Mouse (Mus musculus): ENCODE data around the gene Ppp1r8. TPM values are rescaled to one million over a fixed set of nuclear protein-coding genes. Genes with fewer than 3 reads are reported as not detected.
A peak's percentile ranks its signal among the peaks of the same experiment; 100 is the strongest.

Ppp1r8 gene
- polyA plus RNA-seq, 1 experiment from 2014 or later: 61.3 TPM

GRCm38 (mm10) chr4:132780288-132780687 is 62.7 kb downstream of the Ppp1r8 start:
- Histone ChIP-seq H3K36me3 (ENCODE audit: control insufficient read depth, insufficient read depth, low read length) (peaks cover 44% of the 10 kb centered on the region), H3K4me2 (ENCODE audit: low read depth, low read length) (no peak overlapping the region), H3K27me3 (replicated peaks; ENCODE audit: control insufficient read depth, insufficient read depth, low read length) (no peaks in the 10 kb centered on the region), H3K4me1 (ENCODE audit: control insufficient read depth, insufficient read depth, low read length) (no peaks in the 10 kb centered on the region), H3K9ac (ENCODE audit: low read depth, low read length) (no peak overlapping the region), H3K27ac (replicated peaks; ENCODE audit: low read depth, low read length) (no peak overlapping the region), H3K9me3 (ENCODE audit: control insufficient read depth, low read length) (no peaks in the 10 kb centered on the region), H3K4me3 (ENCODE audit: low read depth, low read length) (no peak overlapping the region)
- DNase-seq (ENCODE audit: low spot score) (peak; percentile 12), ATAC-seq (ENCODE audit: low read depth) (no peak)
- WGBS: 80% methylated on average over 4 of the region's 4 CpGs

- Histone ChIP-seq H3K9me3 (ENCODE audit: control insufficient read depth, low read length) (no peaks in the 10 kb centered on the region), H3K4me2 (ENCODE audit: low read depth, low read length) (no peak overlapping the region), H3K27me3 (replicated peaks; ENCODE audit: control insufficient read depth, insufficient read depth, low read length) (no peaks in the 10 kb centered on the region), H3K4me1 (ENCODE audit: control insufficient read depth, insufficient read depth, low read length) (no peaks in the 10 kb centered on the region), H3K36me3 (ENCODE audit: control insufficient read depth, insufficient read depth, low read length) (peaks cover 60% of the 10 kb centered on the region), H3K4me3 (ENCODE audit: low read depth, low read length) (no peak overlapping the region), H3K27ac (replicated peaks; ENCODE audit: low read depth, low read length) (no peak overlapping the region), H3K9ac (ENCODE audit: low read depth, low read length) (no peak overlapping the region)
- DNase-seq (ENCODE audit: low spot score) (no peak), ATAC-seq (ENCODE audit: low read depth) (no peak)
- WGBS: 91% methylated on average over 6 of the region's 6 CpGs
Observed at GRCm38 (mm10) chr4:132778562-132779201, 64.3 kb downstream of the Ppp1r8 start.

Other genes with a start within 250 kb of the Ppp1r8 start
- gene Eya3, start 204.2 kb downstream of the Ppp1r8 start, polyA plus RNA-seq (2014; fragmentation: Nextera tagmentation; extraction: Ambion mirVana): 25.1 and 25.5 TPM in 2 replicates
- gene Xkr8, start 110.6 kb downstream of the Ppp1r8 start, polyA plus RNA-seq (2014; fragmentation: Nextera tagmentation; extraction: Ambion mirVana): 6.9 and 9.4 TPM in 2 replicates
- 6.7 and 7.9 TPM in 2 replicates for gene Smpdl3b, start 85.9 kb downstream of the Ppp1r8 start, polyA plus RNA-seq (2014; fragmentation: Nextera tagmentation; extraction: Ambion mirVana)
- 94.9 and 109 TPM in 2 replicates for gene Rpa2, start 74.8 kb downstream of the Ppp1r8 start, polyA plus RNA-seq (2014; fragmentation: Nextera tagmentation; extraction: Ambion mirVana)
- 1.3 and 2.1 TPM in 2 replicates for gene Themis2, start 46.8 kb downstream of the Ppp1r8 start, polyA plus RNA-seq (2014; fragmentation: Nextera tagmentation; extraction: Ambion mirVana)
- 69.2 and 73.2 TPM in 2 replicates for gene Stx12, start 41.3 kb upstream of the Ppp1r8 start, polyA plus RNA-seq (2014; fragmentation: Nextera tagmentation; extraction: Ambion mirVana)
- gene Fam76a, start 79.4 kb upstream of the Ppp1r8 start, polyA plus RNA-seq (2014; fragmentation: Nextera tagmentation; extraction: Ambion mirVana): 47.3 and 54.4 TPM in 2 replicates
- gene Fgr, start 130.9 kb upstream of the Ppp1r8 start, polyA plus RNA-seq (2014; fragmentation: Nextera tagmentation; extraction: Ambion mirVana): 0.48 and 0.85 TPM in 2 replicates
- 11.0 and 11.7 TPM in 2 replicates for gene Ahdc1, start 168.1 kb upstream of the Ppp1r8 start, polyA plus RNA-seq (2014; fragmentation: Nextera tagmentation; extraction: Ambion mirVana)